Mouse (Mus musculus) lung, adult 2 months (tissue): ENCODE results near the gene Gm9. TPM values are rescaled to one million over a fixed set of nuclear protein-coding genes. Genes with fewer than 3 reads are reported as not detected.
A peak's percentile ranks its signal among the peaks of the same experiment; 100 is the strongest.
"Not testable (repeated sequence)": the region's sequence is repeated elsewhere in the genome, so short reads cannot be mapped to it uniquely, and the experiment has no call there.

Experiments used
- DNase-seq: peaks from one replicate; pipeline ENCODE4 v3.0.0; 2022
- H3K4me1 ChIP-seq: fragments of 200-500 bp; 2 replicates; pipeline ENCODE4 v1.6.1; 2011; ENCODE audit warnings: low read length; ENCODE audit not compliant: control insufficient read depth, insufficient read depth
- H3K4me3 ChIP-seq: fragments of 200-500 bp; replicated peaks from 2 replicates; pipeline ENCODE3; 2011; ENCODE audit warnings: low read depth, mild to moderate bottlenecking, control low read depth, low read length; ENCODE audit errors: extremely low read depth
- CTCF ChIP-seq: fragments of 200-500 bp; IDR thresholded peaks from 2 replicates; pipeline ENCODE4 v1.5.1; 2011; ENCODE audit warnings: mild to moderate bottlenecking, low read length, control low read depth; ENCODE audit not compliant: insufficient read depth
- POLR2A ChIP-seq: fragments of 200-500 bp; IDR thresholded peaks from 2 replicates; pipeline ENCODE4 v1.6.1; 2011; ENCODE audit warnings: low read depth, mild to moderate bottlenecking, control low read depth, low read length, borderline replicate concordance; ENCODE audit errors: extremely low read depth
- WGBS: fragments of 180-500 bp; shearing (Covaris S2); methylation state at CpG from one replicate; pipeline ENCODE4 v1.1.7; 2018; 5-methylcytosine and 5-hydroxymethylcytosine counted together
- polyA plus RNA-seq: library from polyadenylated mRNA; depleted of rRNA; stranded (reverse); fragments of >200 nt; gene quantifications from 2 replicates; pipeline ENCODE4 v1.2.3, GENCODE M21; 2012; rRNA removed

Gene Gm9
- not detected in 2 replicates for polyA plus RNA-seq

DNA sequence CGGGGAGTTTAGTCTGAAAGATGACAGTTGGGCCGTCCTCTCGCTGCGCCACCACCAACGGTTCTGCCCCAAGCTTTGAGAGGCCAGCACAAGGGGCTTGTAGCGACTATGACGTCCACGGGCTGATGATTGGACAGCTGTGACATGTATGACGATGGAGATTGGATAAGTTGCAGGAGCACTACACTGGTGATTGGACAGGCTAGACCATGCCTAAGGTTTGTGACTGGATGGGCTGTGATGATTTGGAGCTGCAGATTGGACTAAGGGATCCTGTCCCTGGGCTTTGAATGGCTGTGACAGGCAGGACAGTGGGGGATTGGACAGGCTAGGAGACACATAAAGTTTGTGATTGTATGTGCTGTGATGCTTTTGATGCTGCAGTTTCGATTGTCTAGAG, at the start of gene Gm9:
TSS of gene Gm9 (minus strand) at position 101 of the 400 bp plus-strand sequence.
- Histone ChIP-seq H3K4me1 (no peaks in the 10 kb centered on the region), H3K4me3 (no peak within 1 kb of the TSS)
- WGBS = 79% methylated on average over 10 of the region's 10 CpGs
- TF ChIP-seq POLR2A (no peak), CTCF (no peak)
- DNase-seq = no peak

DNA sequence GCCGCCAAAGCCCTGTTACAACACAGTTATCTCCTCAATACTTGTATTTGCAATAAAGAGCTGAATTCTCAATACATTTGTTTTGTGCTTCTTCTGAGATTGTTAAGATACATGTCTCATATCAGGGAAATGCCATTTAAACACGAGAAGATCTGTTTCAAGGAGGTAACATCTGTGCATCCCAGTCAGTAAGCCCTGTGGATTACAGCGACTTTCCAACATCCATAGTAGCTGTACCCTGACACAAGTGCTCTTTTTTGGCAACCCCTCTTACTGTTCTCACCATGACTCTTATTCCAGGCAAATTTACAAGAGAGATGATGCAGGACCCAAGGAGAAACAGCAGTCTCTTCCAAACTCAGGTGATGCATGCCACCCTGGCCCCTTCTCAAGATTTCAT, 38.8 kb upstream of the Gm9 start, which contains the start of gene Rhox3a:
TSS of gene Rhox3a (plus strand) at position 301 of the 400 bp plus-strand sequence.
- not testable (repeated sequence) for DNase-seq, H3K4me1 ChIP-seq, H3K4me3 ChIP-seq
- WGBS = 87% methylated on average over 1 of the region's 3 CpGs

DNA sequence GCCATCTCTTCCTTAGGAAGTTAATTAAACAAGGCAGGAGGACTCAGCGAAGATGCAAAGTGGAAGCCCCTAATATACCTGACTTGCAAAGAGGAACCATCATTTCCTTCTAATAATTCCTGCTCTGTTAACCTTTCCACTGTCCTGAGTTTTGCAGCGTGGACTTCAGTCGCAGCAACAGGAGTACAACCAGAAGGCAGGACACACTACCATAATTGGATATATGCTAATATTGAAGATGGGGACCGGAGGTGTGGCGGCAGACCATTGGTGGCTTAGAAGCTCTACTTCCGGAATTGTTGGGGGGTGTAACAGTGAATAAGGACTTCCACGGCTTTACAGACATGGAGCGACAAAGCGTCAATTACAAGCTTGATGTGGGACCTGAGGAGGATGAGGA, 33.8 kb upstream of the Gm9 start, which contains the start of gene Rhox2a:
TSS of gene Rhox2a (plus strand) at position 301 of the 400 bp plus-strand sequence.
- 100% methylated on average over 2 of the region's 9 CpGs for WGBS
- not testable (repeated sequence) for H3K4me3 ChIP-seq, H3K4me1 ChIP-seq, DNase-seq

DNA sequence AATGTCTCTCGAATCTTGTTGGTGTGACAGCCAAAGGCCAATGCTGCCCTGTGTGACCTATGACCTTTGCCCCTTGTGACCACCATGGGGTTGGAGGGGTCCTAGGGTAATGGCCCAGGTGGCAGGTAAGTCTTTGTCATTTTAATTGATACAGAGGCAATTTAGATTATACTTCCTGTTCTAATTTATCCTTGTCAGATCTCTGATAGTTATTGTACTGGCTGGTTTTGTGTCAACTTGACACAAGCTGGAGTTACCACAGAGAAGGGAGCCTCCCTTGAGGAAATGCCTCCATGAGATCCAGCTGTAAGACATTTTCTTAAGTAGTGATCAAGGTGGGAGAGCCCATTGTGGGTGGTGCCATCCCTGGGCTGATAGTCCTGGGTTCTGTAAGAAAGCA, 11.3 kb upstream of the Gm9 start, which contains the start of gene Rhox1:
TSS of gene Rhox1 (minus strand) at position 101 of the 400 bp plus-strand sequence.
- DNase-seq, H3K4me1 ChIP-seq, H3K4me3 ChIP-seq: not testable (repeated sequence)
- WGBS = 55% methylated on average over 1 of the region's 1 CpGs

DNA sequence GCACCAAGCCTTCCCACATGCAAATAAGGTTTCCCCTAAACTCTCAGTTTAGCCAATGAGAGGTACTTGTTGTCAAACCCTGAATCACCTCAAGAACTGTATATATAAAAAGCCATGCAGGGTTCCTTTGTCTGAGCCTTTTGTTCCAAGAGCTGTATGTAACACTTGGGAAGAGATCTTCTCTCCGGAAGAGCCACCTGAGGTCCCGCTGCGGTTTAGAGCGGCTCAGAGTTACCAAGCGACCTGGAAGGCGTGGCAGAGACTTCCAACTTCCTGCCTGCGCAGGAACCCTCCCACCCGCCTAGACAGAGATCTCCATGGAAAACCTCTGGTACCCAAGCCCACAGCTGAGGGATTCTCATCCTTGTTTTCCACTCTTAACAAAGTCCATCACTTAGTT, 12.2 kb downstream of the Gm9 start:
- WGBS = 44% methylated on average over 8 of the region's 8 CpGs
- Histone ChIP-seq H3K4me1 (no peaks in the 10 kb centered on the region), H3K4me3 (no peak overlapping the region)
- DNase-seq = no peak
- no peak for TF ChIP-seq CTCF
- no peak for TF ChIP-seq POLR2A

DNA sequence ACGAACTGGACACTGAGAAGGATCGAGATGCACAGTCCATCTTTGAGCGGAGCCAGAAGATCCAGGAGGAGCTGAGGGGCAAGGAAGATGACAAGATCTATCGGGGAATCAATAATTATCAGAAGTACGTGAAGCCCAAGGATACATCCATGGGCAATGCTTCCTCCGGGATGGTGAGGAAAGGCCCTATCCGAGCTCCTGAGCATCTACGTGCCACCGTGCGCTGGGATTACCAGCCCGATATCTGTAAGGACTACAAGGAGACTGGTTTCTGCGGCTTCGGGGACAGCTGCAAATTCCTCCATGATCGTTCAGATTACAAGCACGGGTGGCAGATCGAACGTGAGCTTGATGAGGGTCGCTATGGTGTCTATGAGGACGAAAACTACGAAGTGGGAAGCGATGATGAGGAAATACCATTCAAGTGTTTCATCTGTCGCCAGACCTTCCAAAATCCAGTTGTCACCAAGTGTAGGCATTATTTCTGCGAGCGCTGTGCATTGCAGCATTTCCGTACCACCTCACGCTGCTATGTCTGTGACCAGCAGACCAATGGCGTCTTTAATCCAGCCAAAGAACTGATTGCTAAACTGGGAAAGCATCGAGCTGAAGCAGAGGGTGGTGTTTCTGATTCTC, 19.0 kb downstream of the Gm9 start:
- peak overlapping the region; percentile 84 for H3K4me3 ChIP-seq
- TF ChIP-seq POLR2A = no peak
- TF ChIP-seq CTCF = no peak
- 35% methylated on average over 28 of the region's 28 CpGs for WGBS
- no peaks in the 10 kb centered on the region for H3K4me1 ChIP-seq
- DNase-seq = no peak

DNA sequence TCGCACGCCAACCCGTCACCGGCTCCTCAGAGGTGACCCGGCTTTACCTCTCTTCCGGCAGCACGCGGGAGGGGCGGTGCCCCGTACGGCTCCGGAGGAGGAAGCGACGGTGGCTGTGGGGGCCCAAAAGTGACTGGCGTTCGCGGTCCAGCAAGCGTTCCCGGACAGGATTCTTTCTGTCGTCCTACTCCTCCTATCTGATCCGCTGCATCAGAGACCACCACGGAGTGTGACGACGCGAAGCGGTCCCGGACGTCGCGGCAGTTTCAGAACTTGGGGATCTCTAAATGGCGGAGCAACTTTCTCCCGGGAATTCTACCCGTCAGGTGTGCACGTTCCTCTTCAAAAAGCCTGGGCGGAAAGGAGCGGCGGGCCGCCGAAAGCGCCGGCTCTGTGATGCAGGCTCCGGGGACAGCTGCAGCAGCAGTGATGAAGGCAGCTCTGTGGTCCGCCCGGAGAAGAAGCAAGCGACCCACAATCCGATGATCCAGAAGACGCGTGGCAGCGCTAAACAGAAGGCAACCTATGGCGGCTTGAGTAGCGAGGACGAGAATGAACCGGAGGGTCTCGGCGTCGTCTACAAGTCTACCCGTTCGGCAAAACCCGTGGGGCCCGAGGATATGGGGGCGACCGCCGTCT, 19.6 kb downstream of the Gm9 start, which contains the start of the genes Ndufa1 and Rnf113a1:
TSS of gene Ndufa1 (minus strand) at position 59 of the 639 bp plus-strand sequence.
TSS of gene Rnf113a1 (plus strand) at position 141 of the 639 bp plus-strand sequence.
- DNase-seq = peak; percentile 78
- Histone ChIP-seq H3K4me3 (peak within 1 kb of the TSS; percentile 84), H3K4me1 (no peaks in the 10 kb centered on the region)
- TF ChIP-seq POLR2A (no peak), CTCF (no peak)
- 32% methylated on average over 63 of the region's 63 CpGs for WGBS

DNA sequence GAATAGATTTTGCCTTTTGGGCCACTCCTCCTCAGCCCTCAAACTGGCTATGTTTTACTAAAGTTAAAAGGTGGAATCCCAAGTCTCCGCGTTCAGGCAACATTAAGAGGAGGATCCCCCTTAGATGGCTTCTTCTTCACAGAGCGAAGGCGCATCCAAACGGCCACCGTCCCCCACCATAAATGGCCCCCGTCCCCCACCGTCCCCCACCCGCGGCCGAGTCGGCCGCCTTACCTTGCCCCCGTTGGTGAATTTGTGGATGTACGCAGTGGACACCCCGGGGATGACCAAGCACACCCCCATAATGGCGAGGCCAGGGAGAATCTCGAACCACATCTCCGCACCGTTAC, 20.1 kb downstream of the Gm9 start:
- Histone ChIP-seq H3K4me3 (peak overlapping the region; percentile 84), H3K4me1 (no peaks in the 10 kb centered on the region)
- 33% methylated on average over 20 of the region's 20 CpGs for WGBS
- DNase-seq = no peak
- TF ChIP-seq POLR2A (no peak), CTCF (no peak)

DNA sequence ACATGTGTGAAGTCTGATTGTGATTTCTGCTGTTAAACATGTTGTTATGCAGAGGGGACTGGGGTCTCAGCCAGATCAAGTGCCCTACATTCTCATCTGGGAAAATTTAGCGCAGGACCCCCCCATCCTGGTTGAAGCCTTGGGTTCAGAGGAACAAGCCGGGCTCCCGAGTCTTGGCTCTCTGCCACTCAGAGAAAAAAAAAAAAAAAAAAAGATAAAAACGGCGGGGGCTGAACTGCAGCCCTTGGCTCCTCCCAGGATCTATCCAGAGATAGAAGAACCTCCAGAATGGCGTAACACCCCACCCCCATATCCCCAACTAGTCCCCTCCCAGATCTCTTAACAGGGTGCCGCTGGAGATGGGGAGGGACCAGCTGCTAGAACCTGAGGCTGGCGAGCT, 26.4 kb downstream of the Gm9 start:
- not testable (repeated sequence) for H3K4me3 ChIP-seq, DNase-seq, H3K4me1 ChIP-seq
- 44% methylated on average over 8 of the region's 8 CpGs for WGBS

DNA sequence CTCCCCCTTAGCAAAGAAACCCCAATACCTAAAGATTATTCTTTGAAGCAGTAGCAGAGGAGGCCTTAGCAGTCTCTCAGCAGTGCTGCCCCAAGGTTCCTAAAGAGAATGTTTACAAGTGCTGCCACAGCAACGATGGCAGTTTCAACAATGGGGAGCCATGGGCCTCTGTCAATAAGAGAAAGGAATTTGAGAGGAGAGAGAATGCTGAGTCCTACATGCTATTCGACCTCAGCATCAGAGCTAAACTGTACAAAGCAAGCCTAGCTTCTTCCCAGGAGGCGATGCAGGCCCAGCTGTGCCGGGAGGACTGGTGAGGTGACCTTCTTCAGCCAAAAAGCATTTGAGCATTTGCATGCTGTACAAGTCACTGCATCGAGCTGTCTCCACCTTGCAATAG, 42.1 kb downstream of the Gm9 start, which contains the start of gene Akap14:
TSS of gene Akap14 (minus strand) at position 101 of the 400 bp plus-strand sequence.
- TF ChIP-seq POLR2A = no peak
- 52% methylated on average over 5 of the region's 5 CpGs for WGBS
- Histone ChIP-seq H3K4me1 (no peaks in the 10 kb centered on the region), H3K4me3 (no peak within 1 kb of the TSS)
- no peak for DNase-seq
